23 mouse cellular contexts compared by ENCODE assay signal in the genomic region with DNA sequence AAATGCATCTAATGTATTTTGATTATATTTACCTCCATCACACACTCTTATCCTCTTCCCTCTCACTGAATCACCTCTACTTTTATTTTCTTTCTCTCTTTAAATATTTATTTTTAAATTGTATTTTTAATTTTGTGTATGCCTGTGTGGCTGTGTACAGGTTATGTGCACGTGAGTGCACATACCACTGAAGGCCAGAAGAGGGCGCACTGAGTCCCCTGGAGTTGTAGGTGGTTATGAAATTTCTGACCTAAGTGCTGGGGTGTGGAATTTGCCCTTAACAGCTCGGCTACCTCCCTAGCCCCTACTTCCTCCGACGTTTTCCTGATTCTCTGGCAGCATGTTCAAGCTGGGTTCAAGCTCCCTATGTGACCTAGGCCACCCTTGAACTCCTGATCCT. TPM values are rescaled to one million over a fixed set of nuclear protein-coding genes. Genes with fewer than 3 reads are reported as not detected.
A peak's percentile ranks its signal among the peaks of the same experiment; 100 is the strongest.
DNase-seq lines count a peak whose midpoint lies in the region; ATAC-seq and TF ChIP-seq lines count a peak whose summit lies in the region.
"Had no signal": no experiment of that assay in that cellular context is flagged by ENCODE, and none has a peak within 500 bp of the region (broad histone marks: within the 10 kb centered on the region; RNA-seq: fewer than 3 reads in every experiment).

No protein-coding gene starts in this region.

- H3K9ac ChIP-seq in kidney, embryonic 16.5 days (replicated peaks; ENCODE audit: low read length), result no peak overlapping the region
- no peak overlapping the region for H3K9ac ChIP-seq in midbrain, postnatal 0 days (replicated peaks; ENCODE audit: low read length, poor library complexity, severe bottlenecking)
- no peak overlapping the region for H3K9ac ChIP-seq in midbrain, embryonic 15.5 days
- H3K9ac ChIP-seq: embryonic facial prominence, embryonic 13.5 days; hindbrain, embryonic 14.5 days; neural tube, embryonic 13.5 days had no signal

- no peaks in the 10 kb centered on the region for H3K36me3 ChIP-seq in kidney, adult 2 months (ENCODE audit: control insufficient read depth, insufficient read depth, low read length)
- H3K36me3 ChIP-seq in kidney, embryonic 16.5 days (ENCODE audit: insufficient read depth, low read length), result no peaks in the 10 kb centered on the region
- H3K36me3 ChIP-seq in midbrain, postnatal 0 days (ENCODE audit: insufficient read depth, low read length), result no peaks in the 10 kb centered on the region
- H3K36me3 ChIP-seq in midbrain, embryonic 15.5 days (replicated peaks), result no peaks in the 10 kb centered on the region
- no peaks in the 10 kb centered on the region; the same call in 1 of the 2 replicates for H3K36me3 ChIP-seq in splenic B cell, adult 2 months (ENCODE audit: control insufficient read depth, insufficient read depth, low read length, poor library complexity, severe bottlenecking)
- H3K36me3 ChIP-seq: embryonic facial prominence, embryonic 13.5 days; limb, embryonic 10.5 days; neural tube, embryonic 13.5 days had no signal

- TF ChIP-seq CTCF in kidney, adult 2 months (conservative IDR thresholded peaks at IDR 0.05; ENCODE audit: insufficient read depth, insufficient read length, low read depth, low read length), result 0 out of 2 replicates have a peak, but pooled peaks have one; percentile 12
- peak; percentile 37 for TF ChIP-seq CTCF in midbrain, postnatal 0 days (IDR thresholded peaks at IDR 0.05)

- ATAC-seq in kidney, embryonic 16.5 days (ENCODE audit: low FRiP score, low TSS enrichment), result no peak
- no peak for ATAC-seq in midbrain, postnatal 0 days (ENCODE audit: low FRiP score)
- no peak for ATAC-seq in midbrain, embryonic 15.5 days (replicated peaks)

- WGBS in kidney, adult 2 months, result 78% methylated on average over 5 of the region's 5 CpGs
- WGBS in kidney, embryonic 16.5 days, result 85% methylated on average over 5 of the region's 5 CpGs
- WGBS in midbrain, postnatal 0 days, result 87% methylated on average over 5 of the region's 5 CpGs
- 85% methylated on average over 5 of the region's 5 CpGs for WGBS in midbrain, embryonic 15.5 days

- H3K4me3 ChIP-seq in kidney, adult 2 months (ENCODE audit: insufficient read depth, low read depth, low read length), result no peak overlapping the region
- no peak overlapping the region for H3K4me3 ChIP-seq in kidney, embryonic 16.5 days (ENCODE audit: low read length)
- no peak overlapping the region for H3K4me3 ChIP-seq in midbrain, postnatal 0 days (ENCODE audit: low read depth, low read length)
- no peak overlapping the region for H3K4me3 ChIP-seq in midbrain, embryonic 15.5 days
- H3K4me3 ChIP-seq: embryonic facial prominence, embryonic 13.5 days; limb, embryonic 10.5 days; neural tube, embryonic 13.5 days had no signal

- no peak overlapping the region for H3K4me2 ChIP-seq in kidney, embryonic 16.5 days (replicated peaks; ENCODE audit: low read depth, low read length)
- no peak overlapping the region for H3K4me2 ChIP-seq in midbrain, postnatal 0 days (ENCODE audit: low read depth, low read length, poor library complexity, severe bottlenecking)
- H3K4me2 ChIP-seq in midbrain, embryonic 15.5 days, result no peak overlapping the region
- H3K4me2 ChIP-seq: embryonic facial prominence, embryonic 13.5 days; hindbrain, embryonic 14.5 days; neural tube, embryonic 13.5 days had no signal

- no peaks in the 10 kb centered on the region for H3K27me3 ChIP-seq in kidney, adult 2 months (replicated peaks; ENCODE audit: control insufficient read depth, insufficient read depth, low read length)
- no peaks in the 10 kb centered on the region for H3K27me3 ChIP-seq in kidney, embryonic 16.5 days (ENCODE audit: insufficient read depth, low read length)
- no peaks in the 10 kb centered on the region for H3K27me3 ChIP-seq in midbrain, postnatal 0 days (ENCODE audit: insufficient read depth, low read length)
- H3K27me3 ChIP-seq in midbrain, embryonic 15.5 days (replicated peaks), result no peaks in the 10 kb centered on the region
- H3K27me3 ChIP-seq in splenic B cell, adult 2 months (ENCODE audit: control insufficient read depth, insufficient read depth, low read length, poor library complexity, severe bottlenecking), result no peaks in the 10 kb centered on the region

- no peak for DNase-seq in kidney, adult 2 months
- no peak for DNase-seq in midbrain, postnatal 0 days (ENCODE audit: low spot score)
- DNase-seq in R1 (ENCODE audit: low read depth, low spot score), result peak; percentile 48
- peak; percentile 34 for DNase-seq in splenic B cell, adult 2 months (ENCODE audit: low read depth, low spot score)
- no peak for DNase-seq in ovary, adult 18-20 months (ENCODE audit: low spot score)
- no peak for DNase-seq in adrenal gland, adult 18-20 months (ENCODE audit: low spot score in 2 of 2)
- DNase-seq: cerebellum, adult 18-20 months; gastrocnemius, postnatal 10 days; heart, postnatal 14 days; kidney, adult 18-20 months; kidney, postnatal 4 days; lung, postnatal 36 days; right cerebral cortex, postnatal 25 days; thymus, postnatal 4 days had no signal

- peaks cover 3% of the 10 kb centered on the region; the same call in 1 of the 2 replicates for H3K9me3 ChIP-seq in kidney, embryonic 16.5 days (ENCODE audit: low read length)
- H3K9me3 ChIP-seq in midbrain, postnatal 0 days (ENCODE audit: low read length), result no peaks in the 10 kb centered on the region
- no peaks in the 10 kb centered on the region for H3K9me3 ChIP-seq in midbrain, embryonic 15.5 days
- H3K9me3 ChIP-seq: embryonic facial prominence, embryonic 13.5 days; neural tube, embryonic 13.5 days had no signal

- H3K27ac ChIP-seq in kidney, adult 2 months (ENCODE audit: insufficient read depth, low read depth, low read length), result no peak overlapping the region
- no peak overlapping the region for H3K27ac ChIP-seq in kidney, embryonic 16.5 days (ENCODE audit: low read length)
- H3K27ac ChIP-seq in midbrain, postnatal 0 days (ENCODE audit: low read depth, low read length), result no peak overlapping the region
- H3K27ac ChIP-seq in midbrain, embryonic 15.5 days, result no peak overlapping the region
- H3K27ac ChIP-seq: embryonic facial prominence, embryonic 13.5 days; hindbrain, embryonic 14.5 days; limb, embryonic 10.5 days; neural tube, embryonic 13.5 days had no signal

- H3K4me1 ChIP-seq in kidney, adult 2 months (ENCODE audit: control insufficient read depth, insufficient read depth, low read length), result no peaks in the 10 kb centered on the region
- H3K4me1 ChIP-seq in kidney, embryonic 16.5 days (ENCODE audit: insufficient read depth, low read length), result peaks cover 11% of the 10 kb centered on the region
- H3K4me1 ChIP-seq in midbrain, postnatal 0 days (ENCODE audit: insufficient read depth, low read length), result no peaks in the 10 kb centered on the region; the same call in 1 of the 2 replicates
- peaks cover 4% of the 10 kb centered on the region; the same call in 1 of the 2 replicates for H3K4me1 ChIP-seq in midbrain, embryonic 15.5 days

- TF ChIP-seq POLR2A in kidney, adult 2 months (IDR thresholded peaks at IDR 0.05; ENCODE audit: low read depth, low read length), result no peak

RNA-seq across cellular contexts. Expression of gene Spata32, which starts 4.5 kb away (rescaled TPM):
- polyA plus RNA-seq in kidney, adult 2 months (2012; rRNA removed), result not detected in 2 replicates
- not detected in 2 replicates for polyA plus RNA-seq in kidney, embryonic 16.5 days (2015; fragmentation: Nextera tagmentation; extraction: Ambion mirVana)
- 1.4 and 1.9 TPM in 2 replicates for total RNA-seq in midbrain, postnatal 0 days (2014; rRNA removed)
- 1.2 and 1.5 TPM in 2 replicates for polyA plus RNA-seq in midbrain, postnatal 0 days (2015; fragmentation: Nextera tagmentation; extraction: Ambion mirVana)
- 0.66 and 0.71 TPM in 2 replicates for polyA plus RNA-seq in midbrain, embryonic 15.5 days (2015; fragmentation: Nextera tagmentation; extraction: Ambion mirVana)
- not detected for total RNA-seq in adrenal gland, adult 18-20 months (2021)
- total RNA-seq: gastrocnemius, postnatal 10 days; heart, postnatal 14 days; monocyte, adult 5-6 weeks had no signal
- polyA plus RNA-seq: embryonic facial prominence, embryonic 13.5 days; limb, embryonic 10.5 days; liver, embryonic 16.5 days had no signal

RNA-seq across cellular contexts. Expression of gene 1700023F06Rik, which starts 5.4 kb away (rescaled TPM):
- 0.09 and 0.22 TPM in 2 replicates for polyA plus RNA-seq in kidney, adult 2 months (2012; rRNA removed)
- polyA plus RNA-seq in kidney, embryonic 16.5 days (2015; fragmentation: Nextera tagmentation; extraction: Ambion mirVana), result 0.27 and 0.82 TPM in 2 replicates
- 0.61 TPM in 1 of 2 replicates, not detected in the other for total RNA-seq in midbrain, postnatal 0 days (2014; rRNA removed)
- polyA plus RNA-seq in midbrain, postnatal 0 days (2015; fragmentation: Nextera tagmentation; extraction: Ambion mirVana), result 4.3 and 4.9 TPM in 2 replicates
- polyA plus RNA-seq in midbrain, embryonic 15.5 days (2015; fragmentation: Nextera tagmentation; extraction: Ambion mirVana), result 1.6 and 1.9 TPM in 2 replicates
- under 1 TPM; 0.27 to 0.61 TPM for total RNA-seq in adrenal gland, adult 18-20 months (2021)
- total RNA-seq: common myeloid progenitor, adult 5-6 weeks; gastrocnemius, postnatal 10 days; heart, postnatal 14 days; monocyte, adult 5-6 weeks had no signal
- polyA plus RNA-seq: liver, embryonic 16.5 days had no signal

RNA-seq across cellular contexts. Expression of gene Fmnl1, which starts 42.8 kb away (rescaled TPM):
- 32.7 and 35.5 TPM in 2 replicates for polyA plus RNA-seq in kidney, adult 2 months (2012; rRNA removed)
- polyA plus RNA-seq in kidney, embryonic 16.5 days (2015; fragmentation: Nextera tagmentation; extraction: Ambion mirVana), result 2.4 and 3.4 TPM in 2 replicates
- 12.0 and 14.3 TPM in 2 replicates for total RNA-seq in midbrain, postnatal 0 days (2014; rRNA removed)
- polyA plus RNA-seq in midbrain, postnatal 0 days (2015; fragmentation: Nextera tagmentation; extraction: Ambion mirVana), result 7.3 and 9.5 TPM in 2 replicates
- polyA plus RNA-seq in midbrain, embryonic 15.5 days (2015; fragmentation: Nextera tagmentation; extraction: Ambion mirVana), result 7.0 and 7.5 TPM in 2 replicates
- total RNA-seq in adrenal gland, adult 18-20 months (2021), result 10 to 100 TPM; 19.8 to 20.9 TPM

RNA-seq across cellular contexts. Expression of gene Map3k14, which starts 53.6 kb away (rescaled TPM):
- 8.0 and 8.6 TPM in 2 replicates for polyA plus RNA-seq in kidney, adult 2 months (2012; rRNA removed)
- 5.3 and 6.7 TPM in 2 replicates for polyA plus RNA-seq in kidney, embryonic 16.5 days (2015; fragmentation: Nextera tagmentation; extraction: Ambion mirVana)
- 4.8 and 6.1 TPM in 2 replicates for total RNA-seq in midbrain, postnatal 0 days (2014; rRNA removed)
- 1.5 and 1.7 TPM in 2 replicates for polyA plus RNA-seq in midbrain, postnatal 0 days (2015; fragmentation: Nextera tagmentation; extraction: Ambion mirVana)
- 3.9 and 5.0 TPM in 2 replicates for polyA plus RNA-seq in midbrain, embryonic 15.5 days (2015; fragmentation: Nextera tagmentation; extraction: Ambion mirVana)
- total RNA-seq in adrenal gland, adult 18-20 months (2021), result 10 to 100 TPM in 1 of 2 experiments, 1 to 10 TPM in 1; 9.2 to 10.5 TPM

Comparison
In these comparisons a context has a peak if more than half of its experiments do, and no peak if none do; other contexts are left out.
1. DNase-seq: peak in R1 (single experiment) and splenic B cell, adult 2 months (single experiment); none in kidney, adult 2 months (single experiment), midbrain, postnatal 0 days (single experiment), ovary, adult 18-20 months (single experiment) and adrenal gland, adult 18-20 months (0 of 2).